Mouse (Mus musculus): Measurements from ENCODE around the gene Izumo1. TPM values are rescaled to one million over a fixed set of nuclear protein-coding genes. Genes with fewer than 3 reads are reported as not detected.
A peak's percentile ranks its signal among the peaks of the same experiment; 100 is the strongest.

Gene Izumo1
- polyA plus RNA-seq, 1 experiment from 2014 or later, result 0.41 TPM

DNA sequence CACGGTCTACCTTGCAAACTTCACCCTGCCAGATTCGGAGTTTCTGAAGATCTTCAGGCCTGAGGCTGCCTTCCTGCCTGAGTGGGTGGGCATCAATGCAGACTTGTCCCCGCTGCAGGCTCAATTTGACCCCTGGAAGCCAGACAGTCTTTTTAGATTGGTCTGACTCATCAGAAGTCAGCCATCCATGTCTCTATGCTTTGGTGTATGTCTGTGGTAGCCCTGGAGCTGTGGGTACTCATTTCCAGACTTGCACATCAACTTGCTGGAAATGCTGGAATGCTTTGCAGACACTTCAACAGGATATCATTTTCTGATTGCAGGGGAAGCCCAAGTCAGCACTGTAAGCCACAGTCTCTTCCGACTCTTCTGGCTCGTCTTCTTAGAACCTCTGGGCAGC is 2.0 kb upstream of the Izumo1 start:
- Histone ChIP-seq H3K27ac (replicated peaks in 1 of 2; ENCODE audit: control insufficient read depth in 1 of 2, insufficient read depth in 1 of 2, low read depth in 2 of 2, low read length in 2 of 2) (no peak overlapping the region), H3K9me3 (ENCODE audit: control insufficient read depth, low read length) (no peaks in the 10 kb centered on the region), H3K4me1 (ENCODE audit: control insufficient read depth in 2 of 2, insufficient read depth in 2 of 2, low read length in 2 of 2) (peaks cover 0 to 6% of the 10 kb centered on the region in 2 experiments; a peak in 1 of 4 replicates), H3K9ac (ENCODE audit: low read length) (no peak overlapping the region), H3K4me3 (ENCODE audit: control insufficient read depth in 1 of 2, insufficient read depth in 1 of 2, low read depth in 1 of 2, low read length in 2 of 2) (no peak overlapping the region), H3K4me2 (ENCODE audit: low read length) (no peak overlapping the region), H3K27me3 (ENCODE audit: control insufficient read depth, insufficient read depth, low read length) (peaks cover 46% of the 10 kb centered on the region), H3K36me3 (ENCODE audit: control insufficient read depth, insufficient read depth, low read length) (no peaks in the 10 kb centered on the region)
- ATAC-seq (ENCODE audit: insufficient number of reproducible peaks, insufficient read depth, low FRiP score, low read depth), result no peak
- WGBS, result 69% methylated on average over 5 of the region's 5 CpGs

- Histone ChIP-seq H3K27ac (replicated peaks in 1 of 2; ENCODE audit: control insufficient read depth in 1 of 2, insufficient read depth in 1 of 2, low read depth in 2 of 2, low read length in 2 of 2) (no peak overlapping the region), H3K9ac (ENCODE audit: low read length) (no peak overlapping the region), H3K9me3 (ENCODE audit: control insufficient read depth, low read length) (no peaks in the 10 kb centered on the region), H3K36me3 (ENCODE audit: control insufficient read depth, insufficient read depth, low read length) (no peaks in the 10 kb centered on the region), H3K4me3 (ENCODE audit: control insufficient read depth in 1 of 2, insufficient read depth in 1 of 2, low read depth in 1 of 2, low read length in 2 of 2) (no peak overlapping the region), H3K27me3 (ENCODE audit: control insufficient read depth, insufficient read depth, low read length) (peaks cover 23% of the 10 kb centered on the region), H3K4me1 (ENCODE audit: control insufficient read depth in 2 of 2, insufficient read depth in 2 of 2, low read length in 2 of 2) (peaks cover 3% of the 10 kb centered on the region in 2 experiments; a peak in 2 of 4 replicates), H3K4me2 (ENCODE audit: low read length) (no peak overlapping the region)
- WGBS, result 92% methylated on average over 11 of the region's 11 CpGs
- ATAC-seq (ENCODE audit: insufficient number of reproducible peaks, insufficient read depth, low FRiP score, low read depth), result no peak
Observed at GRCm38 (mm10) chr7:45623507-45623906, 1.9 kb downstream of the Izumo1 start.

- 78% methylated on average over 3 of the region's 3 CpGs for WGBS
- H3K27ac ChIP-seq (replicated peaks in 1 of 2; ENCODE audit: control insufficient read depth in 1 of 2, insufficient read depth in 1 of 2, low read depth in 2 of 2, low read length in 2 of 2), result no peak overlapping the region
Observed at GRCm38 (mm10) chr7:45624718-45625117, 3.1 kb downstream of the Izumo1 start.

GRCm38 (mm10) chr7:45625481-45625880 is 3.9 kb downstream of the Izumo1 start:
- no peak overlapping the region for H3K4me3 ChIP-seq (ENCODE audit: control insufficient read depth in 1 of 2, insufficient read depth in 1 of 2, low read depth in 1 of 2, low read length in 2 of 2)
- H3K27me3 ChIP-seq (ENCODE audit: control insufficient read depth, insufficient read depth, low read length), result peaks cover 7% of the 10 kb centered on the region
- no peak overlapping the region for H3K27ac ChIP-seq (replicated peaks in 1 of 2; ENCODE audit: control insufficient read depth in 1 of 2, insufficient read depth in 1 of 2, low read depth in 2 of 2, low read length in 2 of 2)
- no peak overlapping the region for H3K9ac ChIP-seq (ENCODE audit: low read length)
- H3K4me2 ChIP-seq (ENCODE audit: low read length), result no peak overlapping the region
- ATAC-seq (ENCODE audit: insufficient number of reproducible peaks, insufficient read depth, low FRiP score, low read depth), result no peak
- 89% methylated on average over 8 of the region's 8 CpGs for WGBS
- peaks cover 3 to 7% of the 10 kb centered on the region in 2 experiments; a peak in 2 of 4 replicates for H3K4me1 ChIP-seq (ENCODE audit: control insufficient read depth in 2 of 2, insufficient read depth in 2 of 2, low read length in 2 of 2)
- H3K9me3 ChIP-seq (ENCODE audit: control insufficient read depth, low read length), result no peaks in the 10 kb centered on the region
- H3K36me3 ChIP-seq (ENCODE audit: control insufficient read depth, insufficient read depth, low read length), result no peaks in the 10 kb centered on the region

More at GRCm38 (mm10) chr7:45624718-45625117, 3.1 kb downstream of the Izumo1 start:
- no peak overlapping the region for H3K4me2 ChIP-seq (ENCODE audit: low read length)
- peaks cover 3 to 7% of the 10 kb centered on the region in 2 experiments; a peak in 2 of 4 replicates for H3K4me1 ChIP-seq (ENCODE audit: control insufficient read depth in 2 of 2, insufficient read depth in 2 of 2, low read length in 2 of 2)
- ATAC-seq (ENCODE audit: insufficient number of reproducible peaks, insufficient read depth, low FRiP score, low read depth), result no peak
- peaks cover 12% of the 10 kb centered on the region for H3K27me3 ChIP-seq (ENCODE audit: control insufficient read depth, insufficient read depth, low read length)
- no peak overlapping the region for H3K9ac ChIP-seq (ENCODE audit: low read length)
- H3K9me3 ChIP-seq (ENCODE audit: control insufficient read depth, low read length), result no peaks in the 10 kb centered on the region
- H3K4me3 ChIP-seq (ENCODE audit: control insufficient read depth in 1 of 2, insufficient read depth in 1 of 2, low read depth in 1 of 2, low read length in 2 of 2), result no peak overlapping the region
- no peaks in the 10 kb centered on the region for H3K36me3 ChIP-seq (ENCODE audit: control insufficient read depth, insufficient read depth, low read length)

DNA sequence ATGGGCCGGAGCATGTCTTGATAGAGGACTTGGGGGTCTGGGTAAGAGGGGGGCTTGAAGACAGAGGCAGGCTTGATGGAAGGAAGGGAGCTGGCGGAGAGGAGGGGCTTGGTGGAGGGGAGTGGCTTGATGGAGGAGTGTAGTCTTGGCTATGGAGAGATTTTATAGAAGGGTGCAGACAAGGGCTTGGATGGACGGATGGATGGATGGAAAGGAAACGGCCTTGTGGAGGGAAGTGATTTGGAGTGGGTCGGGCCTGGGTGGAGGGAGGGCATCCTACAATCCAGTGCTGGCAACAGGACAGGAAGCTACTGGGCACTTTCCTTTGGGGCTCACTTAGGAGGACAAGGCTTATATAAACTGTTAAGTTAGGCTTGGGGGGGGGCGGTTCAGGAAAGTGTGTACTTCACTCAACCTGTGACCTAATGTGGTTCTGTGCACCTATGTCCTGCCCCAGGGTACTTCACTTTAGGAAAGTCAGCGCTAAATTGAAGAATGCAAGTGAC is 5.0 kb downstream of the Izumo1 start:
- Histone ChIP-seq H3K4me3 (ENCODE audit: control insufficient read depth in 1 of 2, insufficient read depth in 1 of 2, low read depth in 1 of 2, low read length in 2 of 2) (no peak overlapping the region), H3K27ac (replicated peaks in 1 of 2; ENCODE audit: control insufficient read depth in 1 of 2, insufficient read depth in 1 of 2, low read depth in 2 of 2, low read length in 2 of 2) (peak overlapping the region; percentile 54 to 82), H3K27me3 (ENCODE audit: control insufficient read depth, insufficient read depth, low read length) (peaks cover 7% of the 10 kb centered on the region), H3K9me3 (ENCODE audit: control insufficient read depth, low read length) (no peaks in the 10 kb centered on the region), H3K4me1 (ENCODE audit: control insufficient read depth in 2 of 2, insufficient read depth in 2 of 2, low read length in 2 of 2) (peaks cover 3 to 7% of the 10 kb centered on the region in 2 experiments; a peak in 2 of 4 replicates), H3K9ac (ENCODE audit: low read length) (no peak overlapping the region), H3K36me3 (ENCODE audit: control insufficient read depth, insufficient read depth, low read length) (no peaks in the 10 kb centered on the region), H3K4me2 (ENCODE audit: low read length) (peak overlapping the region; percentile 97; the same call in 1 of the 2 replicates)
- 73% methylated on average over 7 of the region's 7 CpGs for WGBS
- no peak for ATAC-seq (ENCODE audit: insufficient number of reproducible peaks, insufficient read depth, low FRiP score, low read depth)

DNA sequence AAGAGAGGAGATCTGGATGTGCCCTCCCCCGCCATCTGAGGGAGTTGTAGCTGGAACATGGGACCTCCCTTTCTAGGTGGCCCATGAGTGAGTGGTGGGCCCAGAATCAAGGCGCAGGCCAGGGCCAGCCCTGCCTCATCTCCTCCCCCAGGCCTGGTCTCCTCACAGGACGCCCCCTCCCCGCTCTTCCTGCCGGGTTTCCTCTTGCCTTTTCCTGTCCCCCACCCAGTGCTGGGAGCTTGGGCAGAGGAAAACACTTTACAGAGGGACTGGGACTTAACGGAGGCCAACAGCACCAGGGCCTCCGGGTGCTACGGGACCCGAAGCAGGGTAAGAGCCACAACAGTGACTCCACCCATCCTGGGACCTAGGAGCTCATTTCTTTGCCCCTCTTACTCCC is 5.7 kb downstream of the Izumo1 start, which contains the start of gene Rasip1:
Rasip1 (plus strand) TSS at position 228 of the 400 bp plus-strand sequence.
- H3K4me2 ChIP-seq (ENCODE audit: low read length), result peak within 1 kb of the TSS; percentile 97
- WGBS, result 57% methylated on average over 9 of the region's 9 CpGs
- peak within 1 kb of the TSS; percentile 60 to 65 for H3K4me3 ChIP-seq (ENCODE audit: control insufficient read depth in 1 of 2, insufficient read depth in 1 of 2, low read depth in 1 of 2, low read length in 2 of 2)
- peak within 1 kb of the TSS; percentile 86 for H3K9ac ChIP-seq (ENCODE audit: low read length)
- H3K9me3 ChIP-seq (ENCODE audit: control insufficient read depth, low read length), result no peaks in the 10 kb centered on the region
- H3K27me3 ChIP-seq (ENCODE audit: control insufficient read depth, insufficient read depth, low read length), result peaks cover 7% of the 10 kb centered on the region
- peak; percentile 29 for ATAC-seq (ENCODE audit: insufficient number of reproducible peaks, insufficient read depth, low FRiP score, low read depth)
- peak within 1 kb of the TSS; percentile 76 to 82 for H3K27ac ChIP-seq (replicated peaks in 1 of 2; ENCODE audit: control insufficient read depth in 1 of 2, insufficient read depth in 1 of 2, low read depth in 2 of 2, low read length in 2 of 2)
- peaks cover 3 to 9% of the 10 kb centered on the region in 2 experiments; a peak in 3 of 4 replicates for H3K4me1 ChIP-seq (ENCODE audit: control insufficient read depth in 2 of 2, insufficient read depth in 2 of 2, low read length in 2 of 2)
- H3K36me3 ChIP-seq (ENCODE audit: control insufficient read depth, insufficient read depth, low read length), result no peaks in the 10 kb centered on the region; the same call in 1 of the 2 replicates

DNA sequence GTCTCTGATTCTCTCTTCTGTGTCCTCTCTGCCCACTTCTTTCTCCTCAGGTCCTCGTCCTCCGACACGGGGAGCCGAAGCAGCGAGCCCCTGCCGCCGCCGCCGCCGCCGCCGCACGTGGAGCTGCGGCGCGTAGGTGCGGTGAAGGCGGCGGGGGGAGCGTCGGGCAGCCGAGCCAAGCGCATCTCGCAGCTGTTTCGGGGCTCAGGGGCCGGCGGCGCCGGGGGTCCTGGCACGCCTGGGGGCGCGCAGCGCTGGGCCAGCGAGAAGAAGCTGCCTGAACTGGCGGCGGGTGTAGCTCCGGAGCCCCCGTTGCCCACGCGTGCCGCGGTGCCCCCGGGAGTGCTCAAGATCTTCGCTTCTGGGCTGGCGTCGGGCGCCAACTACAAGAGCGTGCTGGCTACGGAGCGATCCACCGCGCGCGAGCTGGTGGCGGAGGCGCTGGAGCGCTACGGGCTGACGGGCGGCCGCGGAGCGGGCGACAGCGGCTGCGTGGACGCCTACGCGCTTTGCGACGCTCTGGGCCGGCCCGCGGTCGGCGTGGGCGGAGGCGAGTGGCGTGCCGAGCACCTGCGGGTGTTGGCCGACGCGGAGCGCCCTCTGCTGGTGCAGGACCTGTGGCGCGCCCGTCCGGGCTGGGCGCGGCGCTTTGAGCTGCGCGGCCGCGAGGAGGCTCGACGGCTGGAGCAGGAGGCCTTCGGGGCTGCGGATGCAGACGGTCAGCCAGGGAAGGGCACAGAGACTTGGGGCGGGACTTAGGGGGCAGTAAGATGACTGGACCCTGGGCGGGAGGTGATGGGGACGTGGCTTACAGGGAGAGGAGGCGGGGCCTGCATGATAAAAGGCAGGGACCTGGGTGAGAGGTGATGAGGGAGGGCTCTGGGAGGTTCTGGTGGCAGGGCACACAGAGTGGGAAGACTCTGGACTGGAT is 7.0 kb downstream of the Izumo1 start:
- Histone ChIP-seq H3K36me3 (ENCODE audit: control insufficient read depth, insufficient read depth, low read length) (no peaks in the 10 kb centered on the region; the same call in 1 of the 2 replicates), H3K9ac (ENCODE audit: low read length) (peak overlapping the region; percentile 86), H3K27ac (replicated peaks in 1 of 2; ENCODE audit: control insufficient read depth in 1 of 2, insufficient read depth in 1 of 2, low read depth in 2 of 2, low read length in 2 of 2) (peak overlapping the region; percentile 76 to 82), H3K9me3 (ENCODE audit: control insufficient read depth, low read length) (no peaks in the 10 kb centered on the region), H3K4me3 (ENCODE audit: control insufficient read depth in 1 of 2, insufficient read depth in 1 of 2, low read depth in 1 of 2, low read length in 2 of 2) (peak overlapping the region; percentile 60 to 65), H3K4me1 (ENCODE audit: control insufficient read depth in 2 of 2, insufficient read depth in 2 of 2, low read length in 2 of 2) (peaks cover 8 to 17% of the 10 kb centered on the region in 2 experiments), H3K4me2 (ENCODE audit: low read length) (peak overlapping the region; percentile 97), H3K27me3 (ENCODE audit: control insufficient read depth, insufficient read depth, low read length) (peaks cover 7% of the 10 kb centered on the region)
- ATAC-seq (ENCODE audit: insufficient number of reproducible peaks, insufficient read depth, low FRiP score, low read depth), result peak; percentile 58
- 1% methylated on average over 105 of the region's 105 CpGs for WGBS

All from heart, embryonic 14.5 days (tissue).